ENCODE assay signal across 10 mouse cellular contexts in the genomic region with DNA sequence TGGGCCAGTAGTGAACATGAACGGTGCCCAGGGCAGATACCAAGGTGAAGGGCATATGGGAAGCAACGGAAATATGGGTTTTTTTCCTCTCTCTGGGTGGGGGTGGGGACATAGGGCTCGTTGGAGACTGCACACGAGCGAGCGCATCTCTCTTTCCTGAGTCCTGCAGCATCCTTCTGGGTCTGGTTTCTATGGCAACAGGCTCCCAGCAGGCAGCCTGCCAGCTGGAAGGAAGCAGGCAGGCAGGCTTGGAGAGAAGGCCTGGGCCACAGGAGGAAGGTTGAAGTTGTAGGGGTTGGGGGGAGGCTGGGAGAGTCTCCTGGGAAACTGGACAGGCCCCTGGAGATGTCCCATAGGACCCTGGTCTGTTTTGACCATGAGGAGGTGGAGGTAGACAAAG. TPM values are rescaled to one million over a fixed set of nuclear protein-coding genes. Genes with fewer than 3 reads are reported as not detected.
DNase-seq lines count a peak whose midpoint lies in the region; ATAC-seq and TF ChIP-seq lines count a peak whose summit lies in the region.
"Had no signal": no experiment of that assay in that cellular context is flagged by ENCODE, and none has a peak within 500 bp of the region (broad histone marks: within the 10 kb centered on the region; RNA-seq: fewer than 3 reads in every experiment).

No protein-coding gene starts in this region.

- H3K9me3 ChIP-seq in forebrain, embryonic 11.5 days (ENCODE audit: control insufficient read depth, low read length): no peaks in the 10 kb centered on the region
- H3K9me3 ChIP-seq in midbrain, postnatal 0 days (ENCODE audit: low read length): no peaks in the 10 kb centered on the region
- H3K9me3 ChIP-seq: intestine, embryonic 15.5 days; megakaryocyte, embryonic 14.5 days had no signal

- TF ChIP-seq POLR2A in brain, embryonic 14.5 days (IDR thresholded peaks at IDR 0.05; ENCODE audit: borderline replicate concordance, extremely low read depth, insufficient read depth, insufficient read length, poor library complexity, severe bottlenecking): no peak

- no peak overlapping the region for H3K4me2 ChIP-seq in forebrain, embryonic 11.5 days (ENCODE audit: low read depth, low read length, severe bottlenecking)
- peak overlapping the region; percentile 35 for H3K4me2 ChIP-seq in midbrain, postnatal 0 days (ENCODE audit: low read depth, low read length, poor library complexity, severe bottlenecking)
- H3K4me2 ChIP-seq: intestine, embryonic 15.5 days had no signal

- WGBS in forebrain, embryonic 11.5 days: 28% methylated on average over 6 of the region's 6 CpGs
- 9% methylated on average over 6 of the region's 6 CpGs for WGBS in midbrain, postnatal 0 days

- ATAC-seq in forebrain, embryonic 11.5 days (replicated peaks; ENCODE audit: low FRiP score): no peak
- peak; percentile 68 for ATAC-seq in midbrain, postnatal 0 days (ENCODE audit: low FRiP score)
- ATAC-seq in CD4-positive, CD25-positive, alpha-beta regulatory T cell, adult 4 months: no peak
- ATAC-seq: intestine, embryonic 15.5 days had no signal

- H3K27me3 ChIP-seq in forebrain, embryonic 11.5 days (ENCODE audit: control insufficient read depth, insufficient read depth, low read length): peaks cover 5% of the 10 kb centered on the region; the same call in 1 of the 2 replicates
- no peaks in the 10 kb centered on the region for H3K27me3 ChIP-seq in midbrain, postnatal 0 days (ENCODE audit: insufficient read depth, low read length)

- peak; percentile 96 for DNase-seq in brain, embryonic 14.5 days (ENCODE audit: low read depth)
- peak; percentile 63 for DNase-seq in forebrain, embryonic 11.5 days (ENCODE audit: low spot score)
- peak; percentile 77 to 81 for DNase-seq in layer of hippocampus, adult 8-10 months (ENCODE audit: low spot score in 2 of 2)
- peak; percentile 94 for DNase-seq in midbrain, postnatal 0 days (ENCODE audit: low spot score)
- no peak for DNase-seq in lung, postnatal 10 days
- DNase-seq in heart, postnatal 14 days: no peak
- no peak for DNase-seq in gastrocnemius, postnatal 25 days

- no peak overlapping the region for H3K4me3 ChIP-seq in forebrain, embryonic 11.5 days (ENCODE audit: low read depth, low read length)
- H3K4me3 ChIP-seq in midbrain, postnatal 0 days (ENCODE audit: low read depth, low read length): no peak overlapping the region
- H3K4me3 ChIP-seq: intestine, embryonic 15.5 days; megakaryocyte, embryonic 14.5 days had no signal

- no peaks in the 10 kb centered on the region for H3K36me3 ChIP-seq in forebrain, embryonic 11.5 days (ENCODE audit: control insufficient read depth, insufficient read depth, low read length)
- peaks cover 10% of the 10 kb centered on the region; the same call in 1 of the 2 replicates for H3K36me3 ChIP-seq in midbrain, postnatal 0 days (ENCODE audit: insufficient read depth, low read length)
- H3K36me3 ChIP-seq: intestine, embryonic 15.5 days had no signal

- peaks cover 19% of the 10 kb centered on the region; the same call in 1 of the 2 replicates for H3K4me1 ChIP-seq in forebrain, embryonic 11.5 days (replicated peaks; ENCODE audit: control insufficient read depth, insufficient read depth, low read length)
- H3K4me1 ChIP-seq in midbrain, postnatal 0 days (ENCODE audit: insufficient read depth, low read length): peaks cover 24% of the 10 kb centered on the region

- TF ChIP-seq CTCF in brain, embryonic 14.5 days (IDR thresholded peaks at IDR 0.05; ENCODE audit: borderline replicate concordance, extremely low read depth, insufficient read depth, insufficient read length): no peak
- no peak for TF ChIP-seq CTCF in midbrain, postnatal 0 days (IDR thresholded peaks at IDR 0.05)

- intact Hi-C loops in heart, postnatal 14 days (cut with DNase I): loop anchor here (10.0 kb wide), 1 partner anchor 677 kb away; a partner anchor contains a TSS

- peak overlapping the region; percentile 57; the same call in 1 of the 2 replicates for H3K27ac ChIP-seq in forebrain, embryonic 11.5 days (ENCODE audit: low read depth, low read length)
- peak overlapping the region; percentile 84 for H3K27ac ChIP-seq in midbrain, postnatal 0 days (ENCODE audit: low read depth, low read length)
- H3K27ac ChIP-seq: intestine, embryonic 15.5 days had no signal

- H3K9ac ChIP-seq in forebrain, embryonic 11.5 days (ENCODE audit: low read length): no peak overlapping the region
- H3K9ac ChIP-seq in midbrain, postnatal 0 days (replicated peaks; ENCODE audit: low read length, poor library complexity, severe bottlenecking): peak overlapping the region; percentile 42
- H3K9ac ChIP-seq: intestine, embryonic 15.5 days had no signal

RNA-seq across cellular contexts. Expression of a gene that starts 11.6 kb away (rescaled TPM):
- polyA plus RNA-seq in brain, embryonic 14.5 days (2012; rRNA removed): 31.6 and 37.0 TPM in 2 replicates
- 53.3 and 54.5 TPM in 2 replicates for polyA plus RNA-seq in forebrain, embryonic 11.5 days (2014; fragmentation: Nextera tagmentation; extraction: Ambion mirVana)
- total RNA-seq in layer of hippocampus, adult 8-10 months (2022): 10 to 100 TPM; 53.6 to 54.6 (median 54.1) TPM
- 26.3 and 38.3 TPM in 2 replicates for total RNA-seq in midbrain, postnatal 0 days (2014; rRNA removed)
- 50.7 and 56.6 TPM in 2 replicates for polyA plus RNA-seq in midbrain, postnatal 0 days (2015; fragmentation: Nextera tagmentation; extraction: Ambion mirVana)
- total RNA-seq in heart, postnatal 14 days (2021): 10 to 100 TPM; 43.1 to 43.5 TPM
- polyA plus RNA-seq in CD4-positive, CD25-positive, alpha-beta regulatory T cell, adult 4 months (2017; shearing (Covaris generic)): 10 to 100 TPM; 37.5 to 54.9 TPM
- total RNA-seq in gastrocnemius, postnatal 25 days (2021): 10 to 100 TPM; 32.7 to 33.4 TPM

Comparison
In these comparisons a context has a peak if more than half of its experiments do, and no peak if none do; other contexts are left out.
1. DNase-seq: peak in brain, embryonic 14.5 days (single experiment), forebrain, embryonic 11.5 days (single experiment), layer of hippocampus, adult 8-10 months (2 of 2) and midbrain, postnatal 0 days (single experiment); none in lung, postnatal 10 days (single experiment), heart, postnatal 14 days (0 of 2) and gastrocnemius, postnatal 25 days (single experiment).